Mouse (Mus musculus) retina, adult 2 months (tissue): ENCODE results near the gene Creb3.

Experiments
- DNase-seq: peaks from one replicate; pipeline ENCODE4 v3.0.0-alpha.2; 2012; ENCODE audit warnings: low read depth, low spot score

The Creb3 gene

DNA sequence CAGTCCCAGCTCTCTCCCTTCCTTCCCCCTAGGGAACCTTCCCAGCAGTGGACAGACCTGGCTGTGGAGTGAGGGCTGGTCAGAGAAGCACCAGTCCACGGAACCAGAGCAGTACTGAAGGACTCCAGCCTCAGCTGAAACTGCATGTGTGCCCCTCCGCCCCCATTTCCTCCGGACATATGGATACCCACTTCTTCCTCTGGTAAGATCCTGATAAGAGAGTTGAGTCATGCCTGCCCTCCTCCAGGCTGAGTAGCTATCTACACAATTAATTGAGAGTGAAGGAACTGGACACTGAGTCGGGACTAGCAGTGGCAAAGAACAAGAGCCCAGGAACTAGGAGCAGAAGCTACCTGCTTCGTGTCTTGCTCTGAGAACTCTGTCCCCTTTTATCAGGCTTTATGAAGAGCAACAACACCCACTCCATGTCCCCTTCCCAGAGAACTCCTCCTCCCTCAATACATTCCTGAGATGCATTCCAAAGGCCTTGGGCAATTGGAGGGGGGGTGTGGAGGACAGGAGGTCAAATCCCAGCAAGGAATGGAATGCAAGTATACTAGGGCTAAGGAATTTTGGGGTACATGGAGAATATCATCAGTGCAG is 4.0 kb upstream of the Creb3 start:
- no peak for DNase-seq

DNA sequence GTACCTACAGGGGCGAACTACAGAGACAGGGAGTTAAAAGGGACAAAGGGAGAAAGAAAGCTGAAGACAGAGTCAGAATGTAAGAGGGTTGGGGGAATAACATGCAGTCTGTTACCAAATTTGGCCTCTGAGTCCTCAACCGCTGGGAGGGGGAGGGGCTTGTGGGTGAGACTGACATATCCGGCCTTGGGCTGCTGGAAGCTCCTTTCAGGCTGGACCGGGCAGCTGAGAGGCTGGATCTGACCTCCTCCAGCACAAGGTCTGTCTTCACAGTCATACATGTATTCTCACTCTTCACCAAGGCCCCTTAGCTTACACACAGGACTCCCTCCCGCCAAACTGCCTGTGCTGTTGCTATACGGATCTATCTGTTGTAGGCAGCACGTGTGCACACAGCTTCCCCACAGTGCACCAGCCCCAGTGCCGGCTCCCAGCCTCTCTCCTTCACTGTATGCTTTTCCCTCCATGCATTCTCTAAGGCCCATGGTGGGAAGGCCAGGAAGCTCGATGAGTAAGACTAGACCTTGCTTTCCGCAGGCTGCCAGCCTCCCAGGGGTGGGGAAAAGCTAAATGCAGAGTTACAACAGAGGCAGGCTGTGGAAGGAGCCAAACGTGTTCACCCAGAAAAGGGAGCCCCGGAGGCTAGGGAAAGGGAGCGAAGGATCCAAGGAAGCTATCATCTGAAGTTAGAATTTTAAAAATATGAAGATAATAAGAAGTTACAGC is 3.3 kb upstream of the Creb3 start:
- DNase-seq, result no peak

DNA sequence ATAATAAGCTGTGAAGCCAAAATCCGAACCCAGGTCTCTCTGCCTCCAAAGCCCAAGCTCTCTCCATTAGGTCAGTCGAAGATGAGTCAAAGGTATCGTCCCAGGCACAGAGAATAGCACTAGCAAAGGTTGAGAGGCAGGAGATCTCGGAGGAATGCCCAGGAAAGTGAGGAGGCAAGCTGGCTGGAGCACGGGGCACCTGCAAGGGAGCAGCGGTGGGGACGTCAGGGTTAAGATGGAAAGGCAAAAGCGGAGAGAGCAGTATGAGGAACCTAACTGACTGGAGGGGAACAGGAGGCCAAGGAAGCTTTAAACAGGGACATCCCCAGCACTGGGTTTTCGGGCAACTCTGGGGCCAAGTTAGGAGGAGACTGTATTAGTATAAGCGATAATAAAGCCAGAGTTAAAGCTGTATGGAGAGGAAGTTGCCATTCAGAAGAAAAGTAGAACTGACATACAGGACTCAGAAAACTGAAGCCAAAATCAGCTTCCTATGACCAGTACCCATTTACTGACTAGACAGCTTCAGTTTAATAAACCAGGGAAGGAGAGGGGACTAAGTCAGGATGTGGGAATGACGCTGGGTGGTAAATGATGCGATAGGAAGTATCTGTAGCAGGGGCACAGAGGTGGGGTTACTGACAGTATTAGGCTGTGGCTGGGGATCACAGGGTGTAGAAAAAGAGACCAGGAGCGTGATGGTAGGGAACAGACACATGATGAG is 2.5 kb upstream of the Creb3 start:
- DNase-seq, result no peak

DNA sequence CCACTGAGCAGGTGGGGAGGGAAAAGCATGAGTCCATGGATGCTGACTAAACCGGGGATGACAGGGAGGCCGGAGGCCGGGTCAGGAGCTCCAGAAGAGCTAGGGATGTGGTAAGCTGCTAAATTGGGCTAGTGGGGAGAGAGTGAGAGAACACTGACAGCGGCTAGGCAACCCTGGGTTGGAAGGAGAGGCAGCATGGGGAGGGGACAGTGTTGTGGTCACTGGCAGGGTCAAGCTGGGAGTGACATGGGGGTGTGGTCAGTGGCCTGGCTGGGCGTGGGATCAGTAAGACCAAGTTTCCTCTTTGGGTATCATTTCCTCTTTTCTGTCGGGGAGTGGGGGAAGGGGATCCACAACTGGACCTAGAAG is 1.9 kb upstream of the Creb3 start:
- no peak for DNase-seq

DNA sequence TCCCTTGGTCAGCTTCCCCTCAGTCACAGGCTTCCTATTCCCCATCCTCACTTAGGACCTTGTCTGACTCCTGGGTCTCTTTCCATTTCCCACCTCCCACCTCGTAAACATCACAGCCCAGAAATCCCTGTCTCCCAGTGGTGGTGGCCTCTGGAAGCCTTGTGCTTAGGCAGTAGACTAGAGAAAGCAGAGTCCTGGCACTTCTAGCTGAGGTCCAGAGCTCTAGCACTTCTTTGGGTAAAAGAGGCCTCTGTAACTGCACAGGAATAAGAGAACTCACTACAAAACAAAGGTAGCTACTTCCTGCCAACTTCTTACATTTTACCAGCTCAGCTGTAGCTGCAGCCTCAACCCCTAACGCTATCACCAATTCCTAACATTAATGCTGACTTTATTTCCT is 1.2 kb upstream of the Creb3 start:
- DNase-seq, result no peak

DNA sequence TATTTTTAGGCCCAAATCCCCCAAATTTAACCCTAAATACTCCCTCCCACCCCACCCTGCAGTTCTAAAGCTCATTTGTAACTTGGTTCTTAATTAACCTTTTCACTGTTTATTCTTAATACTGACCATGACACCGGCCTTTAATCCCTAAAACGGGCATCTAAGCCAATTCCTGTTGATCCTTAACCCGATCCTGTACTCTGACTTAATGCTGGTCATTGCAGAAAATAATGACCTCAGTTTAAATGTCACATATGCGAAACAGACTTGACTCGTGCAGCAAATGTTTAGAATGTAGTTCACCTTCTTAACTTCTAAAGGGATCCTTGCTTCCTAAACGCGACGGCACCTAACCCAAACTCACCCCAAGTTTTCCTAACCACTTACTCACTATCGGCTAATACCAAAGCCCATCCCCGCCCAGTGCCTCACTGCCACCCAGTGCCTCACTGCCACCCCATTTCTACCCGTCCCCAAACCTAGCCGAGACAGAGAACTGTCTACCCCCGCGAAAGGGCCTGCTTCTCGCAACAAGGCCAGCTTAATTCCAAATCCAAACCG is 616 bp upstream of the Creb3 start:
- DNase-seq, result no peak

DNA sequence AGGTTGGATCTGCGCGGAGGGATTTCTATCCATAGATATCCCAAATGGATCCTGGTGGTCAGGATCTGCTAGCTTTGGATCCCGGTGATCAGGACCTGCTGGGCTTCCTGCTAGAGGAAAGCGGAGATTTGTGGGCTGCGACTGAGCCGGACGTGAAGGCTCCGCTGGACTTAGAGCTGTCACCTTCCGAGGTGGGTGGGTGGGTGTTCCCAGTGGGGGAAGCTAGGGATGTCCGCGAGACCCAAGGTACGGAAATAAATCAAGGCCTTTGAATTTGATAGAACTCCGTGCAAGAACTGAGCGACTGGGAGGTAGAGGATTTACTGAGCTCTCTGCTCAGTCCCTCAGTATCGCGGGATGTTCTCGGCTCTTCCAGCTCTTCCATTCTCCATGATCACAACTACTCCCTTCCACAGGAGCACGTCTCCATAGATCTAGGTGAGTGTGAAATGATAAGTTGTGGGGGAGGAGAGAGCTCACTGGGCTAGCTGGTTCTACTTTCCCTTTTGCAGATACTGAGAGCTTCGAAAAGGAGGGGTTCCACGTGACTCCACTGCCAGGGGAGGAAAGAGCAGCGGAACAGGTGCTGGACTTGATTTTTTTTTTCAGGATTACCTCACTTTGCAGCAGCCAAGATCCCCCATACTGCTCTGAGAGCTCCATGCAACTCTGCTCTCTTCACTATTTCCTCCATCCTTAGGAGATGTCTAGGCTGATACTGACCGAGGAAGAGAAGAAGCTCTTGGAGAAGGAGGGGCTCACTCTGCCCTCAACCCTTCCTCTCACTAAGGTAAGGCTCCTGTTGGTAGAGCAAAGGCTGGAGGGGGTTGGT is 853 bp downstream of the Creb3 start:
- no peak for DNase-seq

DNA sequence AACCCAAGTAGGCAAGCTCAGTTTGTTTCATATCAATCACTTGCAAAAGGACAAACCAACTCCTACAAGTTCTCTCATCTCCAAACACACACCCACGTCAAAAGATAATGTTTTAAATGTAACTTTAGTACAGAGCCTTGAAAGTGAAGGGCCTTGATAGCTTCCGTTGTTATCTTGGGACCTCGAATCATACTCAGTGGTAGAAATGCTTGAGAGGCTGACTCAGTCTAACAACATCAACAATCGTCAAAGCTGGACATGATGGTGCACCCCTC is 1.4 kb downstream of the Creb3 start:
- no peak for DNase-seq

DNA sequence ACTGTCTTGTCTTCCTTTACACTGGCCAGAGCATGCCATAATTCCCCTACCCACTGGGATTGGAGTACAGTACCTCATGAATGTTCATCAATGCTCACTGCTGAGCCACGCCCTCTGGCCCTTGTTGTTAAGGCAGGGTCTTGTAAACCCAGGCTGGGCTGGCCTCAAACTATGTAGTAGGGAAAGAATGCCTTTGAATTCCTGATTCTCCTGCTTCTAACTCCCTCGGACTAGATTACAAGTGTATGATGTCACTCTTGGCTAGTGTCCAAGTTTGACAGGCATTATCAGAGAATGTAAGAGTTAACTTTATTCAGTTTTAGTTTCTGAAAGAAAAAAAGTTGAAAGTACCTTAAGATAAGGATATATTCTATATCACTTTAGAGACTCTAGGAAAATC is 2.1 kb downstream of the Creb3 start:
- no peak for DNase-seq

DNA sequence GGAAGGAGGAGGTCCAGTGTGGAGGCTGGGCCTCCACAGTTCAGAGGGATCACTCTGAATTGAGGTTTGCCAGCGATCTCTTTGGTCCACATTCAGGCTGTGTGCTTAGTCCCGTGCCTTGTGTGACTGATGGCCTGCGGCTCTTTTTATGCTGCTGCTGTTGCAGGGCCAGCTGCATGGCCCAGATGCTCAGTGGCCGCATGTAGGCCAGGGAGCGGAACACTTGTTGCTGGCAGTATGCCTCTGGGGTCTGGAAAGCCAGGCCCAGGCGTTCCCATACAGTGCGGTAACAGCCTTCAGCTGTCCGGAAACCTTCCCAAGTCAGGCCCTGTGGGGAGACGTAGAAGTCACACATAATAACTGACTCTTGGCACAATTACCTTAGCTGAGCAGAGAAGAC is 5.0 kb downstream of the Creb3 start:
- DNase-seq, result no peak

DNA sequence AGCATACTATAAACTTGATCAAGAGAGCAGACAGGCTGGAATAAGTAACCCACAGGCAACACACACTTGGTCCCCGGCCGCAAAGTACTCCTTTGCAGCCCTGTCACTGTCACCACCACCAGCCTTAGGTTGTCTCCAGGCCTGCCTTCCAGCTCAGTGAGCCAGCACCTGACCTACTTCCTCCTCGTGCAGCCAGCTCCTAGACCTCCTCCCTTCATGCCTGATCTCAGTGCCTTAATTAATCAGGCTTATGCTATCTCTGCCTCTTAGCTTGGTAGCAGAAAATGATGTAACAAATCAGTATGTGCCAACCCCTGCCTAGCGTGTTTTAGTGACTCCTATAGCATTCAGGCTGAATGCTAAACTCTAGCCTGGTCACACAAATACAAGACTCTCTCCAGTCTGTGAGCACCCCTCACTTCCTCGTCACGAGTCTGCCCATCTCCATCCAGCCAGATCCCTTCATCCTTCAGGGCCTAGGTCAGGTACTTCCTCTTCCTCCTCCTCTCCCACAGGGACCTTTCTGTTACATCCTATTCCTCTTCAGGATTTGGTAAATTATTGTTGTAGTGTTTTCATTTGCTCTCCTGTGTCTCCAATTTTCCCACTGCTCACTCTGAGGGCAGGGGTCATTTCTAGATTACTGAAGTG is 9.4 kb downstream of the Creb3 start:
- no peak for DNase-seq

DNA sequence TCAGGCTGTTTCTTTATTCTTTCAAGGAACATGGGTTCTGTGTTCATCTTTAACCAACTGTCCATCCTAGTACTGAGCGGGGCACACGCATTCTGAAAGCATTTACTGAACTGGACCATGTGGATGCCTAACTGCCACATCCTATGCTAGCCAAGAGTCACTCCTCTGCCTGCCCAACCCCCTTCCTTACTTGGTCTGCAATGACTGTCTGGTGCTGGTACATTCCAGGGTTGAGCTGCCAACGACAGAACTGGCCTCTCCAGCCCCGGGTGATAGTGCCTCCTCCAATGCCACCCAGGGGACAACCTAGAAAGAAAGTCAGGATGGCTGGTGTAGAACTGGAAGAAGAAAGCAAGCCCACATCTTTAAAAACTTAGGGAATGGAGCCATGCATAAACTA is 11.4 kb downstream of the Creb3 start:
- DNase-seq, result no peak

DNA sequence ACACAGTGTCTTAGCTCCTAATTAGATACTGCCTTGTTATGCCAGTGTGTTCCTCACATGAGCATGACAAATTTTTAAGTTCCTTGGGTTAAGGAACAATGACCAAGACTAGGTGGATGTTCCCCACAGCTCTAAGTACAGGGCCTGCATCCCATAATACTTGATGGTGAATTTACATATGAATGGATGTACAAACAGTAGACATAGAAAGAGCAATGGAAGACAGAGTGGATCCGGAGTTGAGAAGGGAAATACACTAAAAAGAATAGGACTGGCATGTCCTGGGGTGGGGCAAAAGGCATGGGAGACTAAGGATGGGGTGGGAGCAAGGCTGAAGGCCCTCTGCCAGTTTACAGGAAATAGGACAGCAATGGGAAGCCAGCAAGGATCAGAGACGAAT is 13.2 kb downstream of the Creb3 start:
- DNase-seq, result no peak

DNA sequence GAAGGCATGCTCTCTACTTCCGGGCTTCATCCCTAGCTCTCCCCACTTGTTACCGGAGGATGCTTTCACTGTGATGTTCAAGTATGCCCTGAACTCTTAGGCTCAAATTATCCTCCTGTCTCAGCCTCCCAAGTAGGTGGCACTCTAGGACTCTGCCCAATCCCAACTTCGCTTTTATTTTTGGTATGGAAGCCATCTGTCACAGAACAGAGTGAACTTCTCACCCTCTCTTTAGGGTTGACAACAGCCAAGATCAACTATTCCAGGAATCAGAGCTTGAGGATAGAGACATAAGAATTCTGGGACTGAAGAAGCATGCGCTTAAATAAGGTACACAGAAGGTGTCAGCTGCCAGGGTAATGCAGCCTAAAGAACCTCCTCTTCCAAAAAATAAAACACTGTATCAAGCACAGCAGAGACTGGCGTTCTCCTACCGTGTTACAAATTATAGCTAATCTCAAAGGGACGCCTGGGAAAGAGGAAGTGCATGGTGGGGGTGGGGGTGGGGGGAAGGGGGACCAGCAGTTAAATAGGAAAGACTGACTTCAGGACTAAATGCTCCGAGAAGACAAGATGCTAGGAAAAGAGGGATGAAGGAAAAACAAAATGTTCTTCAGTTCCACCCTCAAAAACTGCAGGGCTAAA is 15.2 kb downstream of the Creb3 start:
- DNase-seq, result no peak

DNA sequence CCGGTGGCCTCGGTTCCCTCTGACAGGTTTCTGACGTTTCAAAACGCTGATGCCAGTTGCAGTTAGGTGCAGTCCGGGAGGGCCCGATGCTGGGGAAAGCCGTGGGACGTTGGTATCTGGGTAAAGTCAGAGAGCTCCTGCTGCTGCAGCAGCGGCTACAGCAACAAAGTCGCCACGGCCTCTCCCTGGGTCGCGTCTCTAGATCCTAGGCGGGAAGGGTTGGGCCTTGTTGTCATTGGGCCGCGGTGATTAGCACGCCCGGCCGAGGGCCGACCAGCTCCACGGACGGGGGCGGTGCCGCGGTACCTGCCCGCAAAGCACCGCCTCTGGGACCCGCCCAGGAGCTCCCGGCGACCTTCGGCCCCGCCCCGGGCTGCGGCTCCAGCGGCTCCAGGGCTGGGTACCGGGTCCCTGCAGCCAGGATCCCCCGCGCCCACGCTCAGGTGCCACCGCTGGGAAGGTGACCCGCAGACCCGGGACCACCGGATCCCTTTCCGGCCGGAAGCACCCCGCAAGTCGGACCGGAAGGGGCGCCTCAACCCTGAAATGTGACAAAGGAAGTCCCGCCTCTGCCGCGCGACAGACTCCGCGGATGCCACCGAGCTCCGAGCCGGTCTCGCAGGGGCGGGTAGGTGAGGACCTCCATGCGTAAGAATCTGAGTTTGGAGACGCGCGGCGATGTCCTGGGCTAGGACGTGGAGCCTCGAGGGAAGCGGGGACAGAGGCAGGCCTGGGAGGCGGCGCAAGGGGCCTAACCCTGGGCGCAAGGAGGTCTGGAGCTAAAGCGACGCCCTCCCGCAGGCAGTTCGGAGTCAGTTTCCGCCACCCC is 16.5 kb downstream of the Creb3 start, which contains the start of the genes Rgp1 and Gba2:
Gene Rgp1 (plus strand): TSS at position 340 of the 829 bp plus-strand sequence.
Gene Gba2 (minus strand): TSS at position 498 of the 829 bp plus-strand sequence.
- DNase-seq, result peak; percentile 72

DNA sequence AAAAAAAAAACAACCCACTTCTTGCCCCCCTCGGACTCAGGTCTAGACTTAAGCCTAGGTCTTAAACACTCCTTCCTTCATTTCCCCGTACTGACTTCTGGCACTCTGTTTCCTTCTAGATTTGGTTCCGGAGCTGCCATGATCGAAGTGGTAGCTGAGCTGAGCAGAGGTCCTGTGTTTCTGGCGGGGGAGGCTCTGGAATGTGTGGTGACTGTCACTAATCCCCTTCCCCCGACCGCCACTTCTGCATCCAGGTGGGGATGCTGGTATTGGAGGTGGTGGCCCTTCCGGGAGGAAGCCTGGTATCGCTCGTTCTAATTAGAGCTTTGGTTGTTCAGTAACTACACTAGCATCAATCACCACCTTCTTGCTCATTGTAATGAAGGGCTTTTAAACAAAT is 17.1 kb downstream of the Creb3 start:
- no peak for DNase-seq

DNA sequence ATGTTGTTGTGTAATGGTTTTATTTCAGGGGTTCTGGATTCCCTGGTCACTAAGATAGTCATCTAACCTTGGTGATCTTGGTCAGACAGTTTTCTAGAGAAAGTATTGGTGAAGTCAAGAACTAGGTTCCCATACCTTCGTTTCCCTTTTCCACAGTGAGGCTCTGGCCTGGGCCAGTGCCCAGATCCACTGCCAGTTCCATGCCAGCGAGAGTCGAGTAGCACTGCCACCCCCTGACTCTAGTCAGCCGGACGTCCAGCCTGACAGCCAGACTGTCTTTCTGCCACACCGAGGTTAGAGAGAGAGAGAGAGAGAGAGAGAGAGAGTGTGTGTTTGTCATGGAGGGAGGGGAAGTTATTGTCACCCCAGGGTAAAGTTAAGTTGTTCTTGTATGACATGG is 17.6 kb downstream of the Creb3 start:
- DNase-seq, result no peak

DNA sequence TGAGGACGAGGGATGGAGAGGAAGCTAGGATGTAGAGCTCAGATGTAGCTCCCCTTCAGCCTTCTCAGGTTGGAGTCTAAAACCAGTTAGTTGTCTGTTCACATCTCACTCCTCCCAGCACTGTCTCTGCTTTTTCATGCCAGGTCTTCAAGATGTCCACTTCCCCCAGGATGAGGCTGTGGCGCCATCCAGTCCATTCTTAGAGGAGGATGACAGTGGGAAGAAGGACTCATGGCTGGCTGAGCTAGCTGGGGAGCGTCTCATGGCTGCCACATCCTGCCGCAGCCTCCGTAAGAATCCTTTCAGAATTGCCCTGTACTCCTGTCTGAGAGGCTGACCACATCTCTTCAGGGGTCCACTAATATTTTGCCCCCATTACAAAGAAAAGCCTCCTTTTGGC is 18.6 kb downstream of the Creb3 start:
- no peak for DNase-seq

DNA sequence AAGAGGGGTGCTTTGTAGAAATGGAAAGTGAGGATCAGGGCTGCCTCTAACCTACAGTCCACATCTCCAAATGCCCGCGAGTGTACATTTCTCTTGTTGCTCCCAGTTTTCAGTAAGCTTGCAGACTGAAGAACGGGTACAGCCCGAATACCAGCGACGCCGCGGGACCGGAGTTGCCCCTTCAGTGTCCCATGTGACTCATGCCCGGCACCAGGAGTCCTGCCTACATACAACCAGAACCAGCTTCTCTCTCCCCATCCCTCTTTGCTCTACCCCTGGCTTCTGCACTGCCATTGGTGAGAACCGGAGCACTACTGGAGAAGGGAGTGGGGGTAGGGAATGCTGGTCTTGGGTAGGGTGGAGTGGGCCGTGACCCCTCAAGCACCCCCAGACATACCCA is 19.2 kb downstream of the Creb3 start:
- no peak for DNase-seq

DNA sequence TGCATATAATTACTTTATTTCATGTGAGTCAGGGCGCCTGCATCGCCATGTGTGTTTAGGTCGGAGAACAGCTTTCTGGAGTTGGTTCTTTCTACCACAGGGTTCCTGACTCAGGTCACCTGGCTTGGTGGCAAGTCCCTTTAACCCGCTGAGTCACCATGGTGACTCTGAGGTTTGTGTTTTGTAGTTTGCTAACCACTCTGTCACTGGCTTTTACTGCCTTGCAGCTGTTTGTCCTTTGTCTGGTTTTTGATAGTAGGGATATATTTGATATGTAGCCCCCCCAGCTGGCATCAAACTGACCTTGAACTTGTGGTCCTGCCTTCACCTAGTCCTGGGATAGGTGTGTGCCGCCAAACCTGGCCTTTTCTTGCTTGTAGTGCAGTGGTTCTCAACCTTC is 20.1 kb downstream of the Creb3 start:
- no peak for DNase-seq
